Mouse (Mus musculus) thymus, adult 2 months (tissue): ENCODE results near the gene Jun.

Source experiments
- CTCF ChIP-seq: fragments of 200-500 bp; IDR thresholded peaks from 2 replicates; pipeline ENCODE4 v1.5.1; 2012; ENCODE audit warnings: mild to moderate bottlenecking, control low read depth, low read length, moderate library complexity, borderline replicate concordance; ENCODE audit not compliant: control insufficient read depth, poor library complexity, insufficient read depth; ENCODE audit errors: extremely low read depth
- POLR2A ChIP-seq: fragments of 200-500 bp; IDR thresholded peaks from 2 replicates; pipeline ENCODE4 v1.6.1; 2012; ENCODE audit warnings: mild to moderate bottlenecking, low read length, control low read depth, moderate library complexity; ENCODE audit not compliant: control insufficient read depth, poor library complexity, insufficient read depth; ENCODE audit errors: extremely low read depth

GRCm38 (mm10) chr4:95100694-95101093, 48.7 kb upstream of the Jun start:
- TF ChIP-seq POLR2A (no peak), CTCF (no peak)
